Mouse (Mus musculus) left cerebral cortex, postnatal 25 days (tissue): ENCODE data around the gene Gm38394. TPM values are rescaled to one million over a fixed set of nuclear protein-coding genes. Genes with fewer than 3 reads are reported as not detected.

Experiments used
- DNase-seq, 2 experiments: peaks; one replicate each; pipeline ENCODE4 v3.0.0; 2022; ENCODE audit warnings: low spot score in 2 of 2, mixed read lengths in 1 of 2
- intact Hi-C: fragments of 180-260 bp; cut with DNase I; formaldehyde crosslinking; loops from one replicate; pipeline ENCODE4 v1.15.1; 2025
- total RNA-seq, 2 experiments: library from RNA; stranded (reverse); gene quantifications; 2 replicates each; pipeline ENCODE4 v1.2.3; 2021

Gm38394 gene
- total RNA-seq, 2 experiments from 2014 or later: 21.6 to 32.3 TPM

- intact Hi-C loops: loop anchor here (1.0 to 5.0 kb wide), 5 partner anchors 228 to 568 kb away; no protein-coding TSS in a partner anchor
- DNase-seq: peak; percentile 94 to 97
Measured at GRCm38 (mm10) chr1:133609771-133610502, 51.2 kb downstream of the Gm38394 start, which contains the start of gene Snrpe. Gene Snrpe (minus strand): TSS chr1:133610291.

GRCm38 (mm10) chr1:133603174-133603573 lies 57.9 kb downstream of the Gm38394 start:
- intact Hi-C loops: no loop called here
- DNase-seq: no peak

- peak in 1 of 2 experiments; percentile 38 for DNase-seq
- intact Hi-C loops: loop anchor here (5.0 kb wide), 1 partner anchor 214 kb away; no protein-coding TSS in a partner anchor
Measured at GRCm38 (mm10) chr1:133596298-133597007, 64.7 kb downstream of the Gm38394 start.

- intact Hi-C loops: no loop called here
- peak in 1 of 2 experiments; percentile 10 for DNase-seq
Measured at GRCm38 (mm10) chr1:133585995-133586537, 75.1 kb downstream of the Gm38394 start.

GRCm38 (mm10) chr1:133571293-133571692 lies 89.8 kb downstream of the Gm38394 start:
- intact Hi-C loops: no loop called here
- no peak for DNase-seq

Other genes starting within 250 kb of the Gm38394 start
- 10 to 100 TPM in 1 of 2 experiments, 1 to 10 TPM in 1; 7.6 to 11.0 TPM for gene Sox13, start 236.9 kb downstream of the Gm38394 start, total RNA-seq
- gene Snrpe, start 51.0 kb downstream of the Gm38394 start, total RNA-seq: 10 to 100 TPM; 58.8 to 61.6 TPM
- gene Zbed6, start 433 bp downstream of the Gm38394 start, total RNA-seq: 1 to 10 TPM; 4.8 to 9.0 TPM
- gene Lax1, start 28.8 kb upstream of the Gm38394 start, total RNA-seq: under 1 TPM; 0.16 to 0.41 TPM
- gene Atp2b4, start 139.7 kb upstream of the Gm38394 start, total RNA-seq: 100 to 1,000 TPM; 201 to 257 TPM
- 1 to 10 TPM in 1 of 2 experiments, under 1 TPM in 1; 0.94 to 2.8 TPM for gene Optc, start 246.7 kb upstream of the Gm38394 start, total RNA-seq